Mouse (Mus musculus) bone marrow macrophage, adult 2 months (primary cell): ENCODE measurements at regions not wholly inside any gene's neighbourhood (a gene's known extent, or its start where the extent isn't known, plus 50 kb on each side); places are given as distances from the start of the nearest gene placed in this dataset.

Experiments used
- CTCF ChIP-seq: IDR thresholded peaks from 2 replicates; pipeline ENCODE4 v1.5.1; 2012; ENCODE audit warnings: low read depth, mild to moderate bottlenecking, low read length, moderate library complexity
- POLR2A ChIP-seq: IDR thresholded peaks from 2 replicates; pipeline ENCODE4 v1.6.1; 2012; ENCODE audit warnings: mild to moderate bottlenecking, low read depth, low read length, borderline replicate concordance

GRCm38 (mm10) chr2:84094751-84095150 is 104.4 kb downstream of the Gm13691 start:
- no peak for TF ChIP-seq POLR2A
- no peak for TF ChIP-seq CTCF
